Mouse (Mus musculus) embryonic fibroblast, embryonic 13.5 days (primary cell): ENCODE data around the gene Syna. TPM values are rescaled to one million over a fixed set of nuclear protein-coding genes. Genes with fewer than 3 reads are reported as not detected.

Source experiments
- H3K27ac ChIP-seq: 2 replicates; pipeline ENCODE4 v1.5.1; 2012; ENCODE audit warnings: low read length, control low read depth, inconsistent platforms; ENCODE audit not compliant: insufficient read depth
- H3K4me1 ChIP-seq: 2 replicates; pipeline ENCODE4 v1.6.1; 2011; ENCODE audit warnings: low read length; ENCODE audit not compliant: control insufficient read depth, insufficient read depth
- H3K4me3 ChIP-seq: 2 replicates; pipeline ENCODE4 v1.5.1; 2011; ENCODE audit warnings: mild to moderate bottlenecking, control low read depth, low read length; ENCODE audit not compliant: insufficient read depth
- CTCF ChIP-seq: IDR thresholded peaks from 2 replicates; pipeline ENCODE4 v1.5.1; 2011; ENCODE audit warnings: mild to moderate bottlenecking, control low read depth, low read length, moderate library complexity, borderline replicate concordance; ENCODE audit not compliant: insufficient read depth
- POLR2A ChIP-seq: IDR thresholded peaks from 2 replicates; pipeline ENCODE4 v1.6.1; 2011; ENCODE audit warnings: low read depth, mild to moderate bottlenecking, control low read depth, low read length, moderate library complexity
- polyA plus RNA-seq: library from polyadenylated mRNA; stranded (reverse); fragments of >200 nt; gene quantifications from 2 replicates; pipeline ENCODE4 v1.2.4, GENCODE M21; 2011; ENCODE audit warnings: low read depth; ENCODE audit not compliant: missing spikeins, insufficient read length

Syna gene
- polyA plus RNA-seq, 1 experiment, result not detected

- Histone ChIP-seq H3K27ac (peak overlapping the region; percentile 92), H3K4me3 (no peak overlapping the region), H3K4me1 (peaks cover 11% of the 10 kb centered on the region)
- no peak for TF ChIP-seq CTCF
- no peak for TF ChIP-seq POLR2A
Observed at GRCm38 (mm10) chr5:134540881-134541280, 19.1 kb downstream of the Syna start.

GRCm38 (mm10) chr5:134539891-134540290, 20.1 kb downstream of the Syna start:
- H3K27ac ChIP-seq, result peak overlapping the region; percentile 92
- H3K4me1 ChIP-seq, result peaks cover 11% of the 10 kb centered on the region
- H3K4me3 ChIP-seq, result no peak overlapping the region
- TF ChIP-seq CTCF (no peak), POLR2A (peak; percentile 74)

- Histone ChIP-seq H3K4me1 (peaks cover 10% of the 10 kb centered on the region), H3K4me3 (no peak overlapping the region), H3K27ac (no peak overlapping the region)
- TF ChIP-seq CTCF (no peak), POLR2A (no peak)
Observed at GRCm38 (mm10) chr5:134536036-134536435, 23.9 kb downstream of the Syna start.

GRCm38 (mm10) chr5:134532417-134532816, 27.6 kb downstream of the Syna start:
- Histone ChIP-seq H3K27ac (no peak overlapping the region), H3K4me1 (no peaks in the 10 kb centered on the region), H3K4me3 (no peak overlapping the region)
- no peak for TF ChIP-seq POLR2A
- no peak for TF ChIP-seq CTCF

- H3K4me1 ChIP-seq, result no peaks in the 10 kb centered on the region
- H3K4me3 ChIP-seq, result no peak overlapping the region
- no peak for TF ChIP-seq CTCF
- H3K27ac ChIP-seq, result no peak overlapping the region
Observed at GRCm38 (mm10) chr5:134531585-134531984, 28.4 kb downstream of the Syna start.

GRCm38 (mm10) chr5:134530830-134531229, 29.1 kb downstream of the Syna start:
- Histone ChIP-seq H3K4me1 (no peaks in the 10 kb centered on the region), H3K27ac (no peak overlapping the region), H3K4me3 (no peak overlapping the region)
- TF ChIP-seq POLR2A (no peak), CTCF (no peak)

GRCm38 (mm10) chr5:134528488-134528887, 31.5 kb downstream of the Syna start:
- Histone ChIP-seq H3K4me3 (no peak overlapping the region), H3K27ac (no peak overlapping the region), H3K4me1 (no peaks in the 10 kb centered on the region)
- TF ChIP-seq CTCF, result no peak
- TF ChIP-seq POLR2A, result no peak

GRCm38 (mm10) chr5:134525971-134526711, 33.8 kb downstream of the Syna start:
- Histone ChIP-seq H3K27ac (no peak overlapping the region), H3K4me1 (no peaks in the 10 kb centered on the region), H3K4me3 (no peak overlapping the region)
- no peak for TF ChIP-seq POLR2A
- TF ChIP-seq CTCF, result no peak

- no peak for TF ChIP-seq CTCF
- no peak for TF ChIP-seq POLR2A
- Histone ChIP-seq H3K4me1 (no peaks in the 10 kb centered on the region), H3K27ac (no peak overlapping the region), H3K4me3 (no peak overlapping the region)
Observed at GRCm38 (mm10) chr5:134523728-134524127, 36.2 kb downstream of the Syna start.

GRCm38 (mm10) chr5:134522524-134522923, 37.4 kb downstream of the Syna start:
- TF ChIP-seq CTCF (no peak), POLR2A (no peak)
- Histone ChIP-seq H3K4me3 (no peak overlapping the region), H3K27ac (no peak overlapping the region), H3K4me1 (no peaks in the 10 kb centered on the region)

- Histone ChIP-seq H3K4me1 (no peaks in the 10 kb centered on the region), H3K4me3 (no peak overlapping the region), H3K27ac (no peak overlapping the region)
- TF ChIP-seq POLR2A (no peak), CTCF (no peak)
Observed at GRCm38 (mm10) chr5:134521806-134522205, 38.2 kb downstream of the Syna start.
